Mouse (Mus musculus): ENCODE data around the gene Zfp36.

DNA sequence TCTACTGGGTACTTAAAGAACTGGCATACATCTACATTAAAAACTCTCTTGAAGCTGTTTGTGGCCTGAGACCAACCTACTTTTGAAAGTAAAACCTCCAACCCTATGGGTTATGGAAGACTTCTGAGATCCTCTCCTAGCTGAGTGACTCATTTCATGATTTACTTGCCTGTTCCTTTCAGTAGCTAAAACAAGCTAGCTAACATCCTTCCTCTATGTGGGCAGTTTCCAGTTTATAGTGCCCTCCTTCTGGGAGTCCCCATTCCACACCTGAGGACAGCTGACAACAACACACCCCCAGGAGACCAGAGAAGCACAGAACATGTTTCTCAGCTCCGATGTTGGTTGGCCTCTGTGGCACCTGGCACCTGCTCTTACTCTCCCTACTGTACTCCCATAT, 43.0 kb upstream of the Zfp36 start:
- TF ChIP-seq CTCF (IDR thresholded peaks at IDR 0.05 in 2 of 3, conservative IDR thresholded peaks at IDR 0.05 in 1 of 3; ENCODE audit: control insufficient read depth in 1 of 3, insufficient read depth in 1 of 3, low read depth in 2 of 3, low read length in 3 of 3, poor library complexity in 1 of 3, severe bottlenecking in 1 of 3), result no peak
- TF ChIP-seq MAFK (IDR thresholded peaks at IDR 0.05; ENCODE audit: borderline replicate concordance, low read depth, low read length), result no peak
- no peak for TF ChIP-seq ZMIZ1 (IDR thresholded peaks at IDR 0.05; ENCODE audit: low read depth, low read length)
